Mouse (Mus musculus): ENCODE data around the gene Usp24.

GRCm38 (mm10) chr4:106453516-106453915 lies 137.5 kb downstream of the Usp24 start:
- TF ChIP-seq CTCF (conservative IDR thresholded peaks at IDR 0.05 in 1 of 2, IDR thresholded peaks at IDR 0.05 in 1 of 2; ENCODE audit: low read depth in 2 of 2, low read length in 2 of 2) (no peak), SMC3 (IDR thresholded peaks at IDR 0.05; ENCODE audit: low read depth, low read length) (no peak), HCFC1 (IDR thresholded peaks at IDR 0.05; ENCODE audit: low read depth, low read length) (no peak), EP300 (IDR thresholded peaks at IDR 0.05; ENCODE audit: low read length) (no peak), POLR2A (IDR thresholded peaks at IDR 0.05; ENCODE audit: low read depth, low read length) (no peak)
